Mouse (Mus musculus): ENCODE results near the gene Fam169b.

The Fam169b gene

GRCm38 (mm10) chr7:68318006-68318788 is 44.6 kb downstream of the Fam169b start:
- DNase-seq (ENCODE audit: low spot score in 2 of 2): no peak

GRCm38 (mm10) chr7:68318979-68319378 is 45.3 kb downstream of the Fam169b start:
- DNase-seq (ENCODE audit: low spot score in 2 of 2): no peak

- no peak for DNase-seq (ENCODE audit: low spot score in 2 of 2)
These were observed 46.6 kb downstream of the Fam169b start for GRCm38 (mm10) chr7:68320078-68320810.

- DNase-seq (ENCODE audit: low spot score in 2 of 2): no peak
These were observed 49.4 kb downstream of the Fam169b start for GRCm38 (mm10) chr7:68323051-68323450.

GRCm38 (mm10) chr7:68326190-68326722 is 52.6 kb downstream of the Fam169b start:
- DNase-seq (ENCODE audit: low spot score in 2 of 2): no peak

GRCm38 (mm10) chr7:68329000-68329399 is 55.4 kb downstream of the Fam169b start:
- DNase-seq (ENCODE audit: low spot score in 2 of 2): no peak

- DNase-seq (ENCODE audit: low spot score in 2 of 2): no peak
These were observed 59.2 kb downstream of the Fam169b start for GRCm38 (mm10) chr7:68332799-68333198.

- no peak for DNase-seq (ENCODE audit: low spot score in 2 of 2)
These were observed 63.6 kb downstream of the Fam169b start for GRCm38 (mm10) chr7:68337080-68337781.

- DNase-seq (ENCODE audit: low spot score in 2 of 2): no peak
These were observed 65.0 kb downstream of the Fam169b start for GRCm38 (mm10) chr7:68338680-68339079.

- DNase-seq (ENCODE audit: low spot score in 2 of 2): no peak
These were observed 70.9 kb downstream of the Fam169b start for GRCm38 (mm10) chr7:68344561-68344960.

GRCm38 (mm10) chr7:68345963-68346362 is 72.3 kb downstream of the Fam169b start:
- DNase-seq (ENCODE audit: low spot score in 2 of 2): no peak

- no peak for DNase-seq (ENCODE audit: low spot score in 2 of 2)
These were observed 81.9 kb downstream of the Fam169b start for GRCm38 (mm10) chr7:68355325-68356076.

- peak in 1 of 2 experiments; percentile 34 for DNase-seq (ENCODE audit: low spot score in 2 of 2)
These were observed 83.8 kb downstream of the Fam169b start for GRCm38 (mm10) chr7:68357407-68357806.

GRCm38 (mm10) chr7:68362609-68363008 is 89.0 kb downstream of the Fam169b start:
- no peak for DNase-seq (ENCODE audit: low spot score in 2 of 2)

GRCm38 (mm10) chr7:68365711-68366110 is 92.1 kb downstream of the Fam169b start:
- no peak for DNase-seq (ENCODE audit: low spot score in 2 of 2)

GRCm38 (mm10) chr7:68368948-68369347 is 95.3 kb downstream of the Fam169b start:
- DNase-seq (ENCODE audit: low spot score in 2 of 2): no peak

GRCm38 (mm10) chr7:68369694-68370093 is 96.1 kb downstream of the Fam169b start:
- peak; percentile 63 to 87 for DNase-seq (ENCODE audit: low spot score in 2 of 2)

GRCm38 (mm10) chr7:68374109-68374857 is 100.6 kb downstream of the Fam169b start:
- peak; percentile 32 to 79 for DNase-seq (ENCODE audit: low spot score in 2 of 2)

- DNase-seq (ENCODE audit: low spot score in 2 of 2): no peak
These were observed 108.5 kb downstream of the Fam169b start for GRCm38 (mm10) chr7:68382187-68382586.

- no peak for DNase-seq (ENCODE audit: low spot score in 2 of 2)
These were observed 113.1 kb downstream of the Fam169b start for GRCm38 (mm10) chr7:68386767-68387166.
